Mouse (Mus musculus) myocyte (in vitro differentiated cells): ENCODE data around the gene Tex261.

Experiments
- CEBPB ChIP-seq: IDR thresholded peaks from 2 replicates; pipeline ENCODE4 v1.6.1; 2011; ENCODE audit warnings: mild to moderate bottlenecking, moderate library complexity; ENCODE audit not compliant: poor library complexity, insufficient read depth, severe bottlenecking
- E2F4 ChIP-seq: IDR thresholded peaks from one replicate; pipeline ENCODE4 v1.6.1; 2011; ENCODE audit warnings: mild to moderate bottlenecking, control low read depth, moderate library complexity; ENCODE audit not compliant: insufficient read depth
- MAX ChIP-seq: IDR thresholded peaks from one replicate; pipeline ENCODE4 v1.6.1; 2011; ENCODE audit warnings: low read depth, mild to moderate bottlenecking, control low read depth
- MYOD1 ChIP-seq, 3 experiments: IDR thresholded peaks; one replicate each; pipeline ENCODE4 v1.6.1; 2011; ENCODE audit warnings: control low read depth in 2 of 3, low read depth in 2 of 3, mild to moderate bottlenecking in 2 of 3, moderate library complexity in 1 of 3; ENCODE audit not compliant: insufficient read length in 2 of 3, control insufficient read depth in 1 of 3
- MYOG ChIP-seq, 3 experiments: IDR thresholded peaks; one replicate each; pipeline ENCODE4 v1.6.1; 2011; ENCODE audit warnings: control low read depth in 2 of 3, low read depth in 2 of 3, mild to moderate bottlenecking in 2 of 3; ENCODE audit not compliant: insufficient read length in 2 of 3, control insufficient read depth in 1 of 3, insufficient read depth in 1 of 3
- POLR2A ChIP-seq: IDR thresholded peaks from one replicate; pipeline ENCODE4 v1.6.1; 2011; ENCODE audit warnings: low read depth, mild to moderate bottlenecking, control low read depth, moderate library complexity; ENCODE audit not compliant: insufficient read length
- POLR2AphosphoS2 ChIP-seq: IDR thresholded peaks from one replicate; pipeline ENCODE4 v1.6.1; 2011; ENCODE audit warnings: low read depth, control low read depth; ENCODE audit not compliant: insufficient read length
- REST ChIP-seq: IDR thresholded peaks from one replicate; pipeline ENCODE4 v1.6.1; 2011; ENCODE audit warnings: mild to moderate bottlenecking, control low read depth, moderate library complexity; ENCODE audit not compliant: insufficient read depth, insufficient read length
- TCF12 ChIP-seq: IDR thresholded peaks from one replicate; pipeline ENCODE4 v1.6.1; 2011; ENCODE audit warnings: mild to moderate bottlenecking, control low read depth; ENCODE audit not compliant: poor library complexity, insufficient read depth, severe bottlenecking
- TCF3 ChIP-seq: IDR thresholded peaks from one replicate; pipeline ENCODE4 v1.6.1; 2011; ENCODE audit warnings: low read depth, control low read depth; ENCODE audit not compliant: insufficient read length
- USF1 ChIP-seq: IDR thresholded peaks from one replicate; pipeline ENCODE4 v1.6.1; 2011; ENCODE audit warnings: low read depth, mild to moderate bottlenecking, control low read depth, moderate library complexity

DNA sequence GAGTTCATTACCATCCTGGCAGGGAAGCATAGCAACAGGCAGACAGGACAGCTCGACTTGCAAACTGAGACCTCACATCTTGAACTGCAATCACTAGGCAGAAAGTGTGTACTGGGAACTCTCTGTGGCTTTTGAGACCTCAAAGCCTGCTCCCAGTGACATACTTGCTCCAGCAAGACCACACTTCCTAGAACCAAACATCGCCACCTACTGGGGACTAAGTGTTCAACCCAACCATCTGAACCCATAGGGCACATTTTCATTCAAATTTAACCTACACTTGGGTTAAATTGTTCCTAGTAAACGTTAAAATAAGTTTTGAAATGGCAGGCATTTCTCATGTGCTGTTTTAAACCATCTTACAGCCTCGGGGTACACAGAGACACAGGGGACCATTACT is 48.4 kb downstream of the Tex261 start:
- TF ChIP-seq POLR2A (no peak), MYOG (IDR thresholded peaks at IDR 0.05; ENCODE audit: control insufficient read depth in 1 of 3, insufficient read depth in 1 of 3, insufficient read length in 2 of 3, low read depth in 2 of 3) (no peak), TCF3 (no peak), MAX (no peak), USF1 (no peak), E2F4 (no peak), MYOD1 (IDR thresholded peaks at IDR 0.05; ENCODE audit: control insufficient read depth in 1 of 3, insufficient read length in 2 of 3, low read depth in 2 of 3) (no peak), CEBPB (no peak), TCF12 (no peak), POLR2AphosphoS2 (no peak), REST (no peak)
